Mouse (Mus musculus) MEL-GATA-1-ER (cell line): ENCODE data around the gene Eif4g2.

Experiments used
- DNase-seq: peaks from one replicate; pipeline ENCODE4 v3.0.0-alpha.2; 2012; ENCODE audit warnings: low read depth; ENCODE audit errors: extremely low read depth

The Eif4g2 gene

DNA sequence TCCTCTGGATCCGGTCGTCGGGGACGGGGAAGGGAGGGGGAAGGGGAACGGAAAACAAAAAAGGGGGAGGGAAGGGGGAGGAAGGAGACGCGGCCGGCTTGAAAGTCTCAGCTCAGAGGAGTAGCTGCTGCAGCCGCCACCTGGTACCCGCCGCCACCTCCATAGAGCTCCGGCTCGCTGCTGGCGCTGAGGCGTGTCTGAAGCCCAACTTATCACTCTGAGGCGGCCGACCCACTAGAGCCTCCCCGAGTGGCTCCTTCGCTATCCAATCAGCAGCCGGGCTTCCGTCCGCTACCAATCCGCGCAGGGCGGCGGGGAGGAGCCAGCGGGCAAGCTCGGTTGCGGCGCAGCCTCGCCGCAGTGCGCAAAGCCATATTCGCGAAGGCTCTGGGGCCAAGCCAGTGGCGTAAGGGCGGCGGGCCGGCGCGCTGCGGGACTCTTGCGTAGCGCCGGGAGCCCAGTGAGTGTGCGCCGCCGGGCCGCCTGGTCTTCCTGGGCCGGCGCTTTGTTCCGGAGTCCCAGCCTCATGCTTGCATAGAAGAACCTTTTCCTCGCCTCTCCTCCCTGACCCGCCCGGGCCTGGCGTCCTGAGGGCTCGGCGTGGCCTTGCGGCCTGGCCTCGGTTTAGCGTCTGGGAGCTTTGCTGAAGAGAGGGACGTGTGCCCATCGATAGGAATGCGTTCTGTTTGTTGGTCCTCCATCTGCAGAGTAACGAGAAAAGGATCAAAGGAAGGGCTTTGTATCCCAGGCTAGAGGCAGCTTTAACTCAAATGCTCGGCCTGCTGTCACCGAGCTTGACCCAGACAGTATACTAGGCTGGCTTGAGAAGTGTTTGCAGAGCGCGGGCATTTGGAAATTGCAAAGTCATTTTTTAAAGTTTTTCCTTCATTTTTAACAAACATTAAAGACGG is at the start of gene Eif4g2:
Gene Eif4g2 (minus strand): TSS at position 209 of the 911 bp plus-strand sequence.
- peak; percentile 93 for DNase-seq

DNA sequence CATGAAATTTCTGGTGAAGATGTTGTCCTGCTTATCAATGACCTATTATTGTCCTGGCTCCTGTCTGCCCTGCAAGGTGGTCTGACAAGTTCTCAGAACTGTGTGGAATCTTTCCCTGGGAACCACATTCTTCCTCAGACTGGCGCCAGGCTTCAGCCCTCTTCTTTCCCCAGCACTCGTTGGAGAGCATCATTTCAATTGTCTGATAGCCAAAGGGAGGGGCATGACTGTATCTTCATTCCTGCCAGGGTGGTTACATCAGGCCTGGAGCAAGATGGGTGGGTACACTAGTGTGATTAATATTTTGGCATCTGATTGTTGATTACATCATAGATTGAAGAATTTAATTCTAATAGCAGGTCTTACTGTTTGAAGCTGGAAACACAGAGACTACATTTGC is 49.8 kb upstream of the Eif4g2 start:
- no peak for DNase-seq

DNA sequence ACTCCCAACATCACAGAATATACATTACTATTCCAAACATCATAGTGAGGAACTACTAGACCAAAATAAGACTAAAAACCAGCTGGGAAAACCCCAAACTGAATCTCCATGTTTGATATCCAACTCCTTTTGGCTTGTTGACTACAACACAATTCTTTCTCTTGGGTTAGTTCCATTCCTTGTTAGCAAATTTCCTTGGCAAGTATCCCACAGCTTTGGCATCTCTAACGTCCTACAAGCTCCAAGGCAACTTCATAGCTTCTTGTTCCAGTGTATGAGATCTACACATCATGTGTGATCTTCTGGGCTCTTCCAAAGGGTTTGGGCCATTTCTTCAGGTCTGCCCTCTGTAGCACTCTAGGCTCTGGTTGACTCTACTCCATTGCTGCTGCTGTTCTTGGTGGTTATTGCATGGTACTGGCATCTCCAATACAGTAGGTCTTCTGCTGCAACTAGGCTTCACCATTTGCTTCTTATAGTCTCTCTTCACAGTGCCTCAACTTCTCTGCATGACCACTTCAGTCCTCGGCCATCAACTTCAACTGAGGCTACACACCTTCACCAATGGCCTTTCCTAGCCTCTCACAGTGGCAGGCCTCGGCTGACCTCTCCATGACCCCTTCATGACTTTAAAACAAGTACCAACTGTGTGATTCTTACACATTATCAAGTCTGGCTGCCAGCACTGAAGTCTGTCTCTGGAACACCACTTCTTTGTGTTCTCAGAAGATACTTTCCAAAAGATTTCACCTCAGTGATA is 44.0 kb upstream of the Eif4g2 start:
- DNase-seq: no peak

DNA sequence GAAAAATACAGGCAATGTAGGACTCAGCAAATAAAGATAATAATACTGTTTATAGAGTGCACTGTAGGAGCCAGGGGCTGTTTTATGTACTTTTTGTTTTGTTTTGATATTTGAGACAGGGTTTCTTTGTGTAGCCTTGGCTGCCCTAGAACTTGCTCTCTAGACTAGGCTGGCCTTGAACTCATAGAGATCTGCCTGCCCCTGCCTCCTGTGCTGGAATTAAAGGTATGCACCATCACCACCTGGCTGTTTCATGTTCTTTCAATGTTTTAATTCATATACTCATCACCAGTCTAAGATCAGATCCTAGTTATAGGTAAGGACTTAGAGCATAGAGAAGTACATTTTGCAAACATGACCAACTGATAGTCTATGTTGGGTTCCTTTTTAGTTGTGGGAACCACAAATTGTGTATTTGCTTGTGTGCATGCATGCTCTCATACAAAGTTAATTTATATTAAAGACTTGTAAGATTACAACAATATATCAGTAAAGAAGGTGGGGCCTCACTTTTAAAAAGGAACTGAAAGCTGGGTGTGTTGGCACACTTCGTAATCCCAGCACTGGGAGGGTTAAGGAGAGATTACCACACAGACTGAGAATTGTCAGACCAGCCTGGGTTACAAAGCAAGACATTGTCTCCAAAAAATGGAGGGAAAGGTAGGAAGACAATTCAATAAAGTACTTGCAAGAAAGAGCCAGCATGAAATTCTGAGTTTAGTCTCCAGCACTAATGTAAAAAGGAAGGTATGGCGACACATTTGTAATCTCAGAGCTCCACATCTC is 41.1 kb upstream of the Eif4g2 start:
- DNase-seq: no peak

DNA sequence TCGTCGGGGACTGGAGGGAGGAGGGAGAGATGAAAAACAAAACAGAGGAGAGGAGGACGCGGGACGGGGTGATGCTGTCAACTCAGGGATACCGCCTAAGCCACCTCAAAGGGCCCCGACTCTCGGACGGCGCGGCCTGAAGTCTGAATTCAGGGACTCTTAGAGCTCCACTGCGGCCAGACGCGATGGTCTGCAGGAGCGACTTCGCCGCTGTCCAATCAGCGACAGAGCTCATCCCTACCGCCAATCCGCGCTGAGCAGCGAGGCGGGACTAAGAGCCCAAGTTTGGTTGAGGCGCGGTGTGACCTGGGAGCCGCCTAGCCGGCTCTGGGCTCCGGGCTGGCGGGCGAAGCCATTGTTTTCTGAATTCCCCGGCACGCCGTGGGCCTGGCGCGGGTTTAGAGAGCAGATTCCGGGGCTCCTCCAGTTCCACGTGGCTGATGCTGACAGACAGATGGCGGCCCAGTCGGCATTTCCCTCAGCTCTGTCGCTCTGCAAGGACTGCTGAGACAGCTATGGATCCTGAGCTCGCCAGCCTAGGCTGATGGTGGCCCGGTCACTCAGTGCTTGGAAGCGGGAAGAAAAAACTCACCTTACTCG is 39.8 kb upstream of the Eif4g2 start:
- DNase-seq: peak; percentile 91

DNA sequence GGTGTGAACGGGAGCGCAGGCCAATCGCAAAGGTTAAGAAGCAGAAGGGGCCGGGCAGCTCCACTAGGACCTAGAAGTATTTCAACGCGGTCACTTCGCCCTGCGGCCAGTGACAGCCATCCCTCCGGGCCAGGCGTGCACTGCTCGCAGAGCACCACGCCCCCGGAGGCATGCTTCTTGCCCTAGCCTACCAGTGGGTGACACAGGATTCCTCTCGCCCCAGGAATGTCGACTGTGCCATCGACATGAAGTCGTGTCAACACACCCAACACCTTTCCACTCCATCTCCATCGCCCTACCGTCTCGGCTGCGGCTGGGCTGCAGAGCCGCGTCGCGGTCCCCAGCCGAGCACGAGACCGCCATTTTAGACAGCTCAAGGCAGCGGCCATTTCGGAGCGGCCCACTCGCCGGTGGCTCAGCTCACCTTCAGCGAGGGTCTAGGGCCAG is 39.3 kb upstream of the Eif4g2 start:
- peak; percentile 59 for DNase-seq

DNA sequence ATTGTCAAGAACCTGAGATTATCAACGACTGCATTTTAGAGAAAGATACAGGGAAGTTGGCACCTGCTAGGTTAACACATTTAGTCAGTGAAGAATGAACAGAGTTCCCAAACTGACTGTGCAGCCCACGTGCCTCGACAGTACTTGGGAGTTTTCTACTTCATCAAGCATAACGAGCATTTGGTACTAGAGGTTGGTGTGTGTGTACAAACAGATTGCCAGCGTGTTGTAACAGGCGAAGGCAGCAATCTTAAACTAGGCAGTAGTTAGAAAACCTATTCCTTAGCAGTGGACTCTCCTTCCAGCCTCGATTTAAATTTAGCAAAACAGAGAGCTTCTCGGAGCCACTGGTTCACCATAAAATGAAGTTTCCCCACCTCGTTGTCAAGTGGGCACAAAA is 38.7 kb upstream of the Eif4g2 start:
- DNase-seq: peak; percentile 27

DNA sequence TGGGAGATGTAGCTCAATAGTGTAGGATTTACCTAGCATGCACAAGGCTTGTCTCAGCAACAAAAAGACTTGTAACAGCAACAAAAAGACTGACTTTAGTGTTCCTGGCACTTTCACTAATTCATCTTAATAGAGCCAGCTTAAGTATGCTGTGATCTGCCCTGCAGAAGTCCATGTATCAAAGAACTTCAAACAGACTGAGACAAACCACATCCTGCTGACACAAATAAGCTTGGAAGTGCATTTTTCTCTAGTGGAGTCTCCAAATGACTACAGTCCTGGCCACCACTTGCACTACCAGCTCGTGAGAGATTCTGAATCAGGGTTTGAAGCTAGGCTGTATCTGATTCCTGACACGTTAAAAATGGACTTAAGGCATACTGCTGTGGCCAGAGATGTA is 26.7 kb upstream of the Eif4g2 start:
- no peak for DNase-seq

DNA sequence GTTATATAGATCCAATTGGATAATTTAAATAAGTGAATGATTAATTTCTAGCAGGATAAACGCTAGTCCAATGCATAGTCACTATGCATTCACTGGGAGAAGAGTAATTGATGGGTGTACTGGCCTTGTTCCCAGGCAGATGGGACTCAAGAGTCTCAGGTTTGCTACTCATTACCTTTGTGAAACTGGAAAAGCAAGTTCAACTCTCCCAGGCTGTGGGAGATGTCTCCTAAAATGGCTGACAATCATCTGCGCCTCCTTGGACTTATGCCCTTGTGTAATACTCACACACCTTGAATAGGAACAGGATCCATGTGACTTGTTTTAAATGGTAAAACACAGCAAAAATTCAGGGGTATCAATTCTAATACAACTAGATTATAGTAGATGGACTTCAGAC is 26.3 kb upstream of the Eif4g2 start:
- DNase-seq: no peak

DNA sequence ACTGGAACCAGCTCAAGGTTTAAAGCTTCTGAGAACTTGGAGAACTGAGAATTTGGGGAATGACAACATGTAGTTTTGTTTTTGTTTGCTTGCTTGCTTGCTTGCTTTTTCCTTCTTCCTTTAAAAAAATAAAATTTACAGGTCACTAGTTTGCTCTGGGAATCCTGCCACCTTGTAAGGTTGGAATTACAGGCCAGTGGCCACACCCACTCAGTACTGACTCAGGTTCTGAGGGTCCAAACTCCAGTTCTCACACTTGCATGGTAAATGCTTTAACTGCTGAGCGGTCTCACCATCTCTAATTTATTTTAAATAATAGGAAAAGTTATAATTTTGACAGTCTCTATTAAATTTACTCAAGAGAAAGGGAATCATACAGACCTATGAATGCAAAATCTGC is 15.4 kb upstream of the Eif4g2 start:
- DNase-seq: no peak

DNA sequence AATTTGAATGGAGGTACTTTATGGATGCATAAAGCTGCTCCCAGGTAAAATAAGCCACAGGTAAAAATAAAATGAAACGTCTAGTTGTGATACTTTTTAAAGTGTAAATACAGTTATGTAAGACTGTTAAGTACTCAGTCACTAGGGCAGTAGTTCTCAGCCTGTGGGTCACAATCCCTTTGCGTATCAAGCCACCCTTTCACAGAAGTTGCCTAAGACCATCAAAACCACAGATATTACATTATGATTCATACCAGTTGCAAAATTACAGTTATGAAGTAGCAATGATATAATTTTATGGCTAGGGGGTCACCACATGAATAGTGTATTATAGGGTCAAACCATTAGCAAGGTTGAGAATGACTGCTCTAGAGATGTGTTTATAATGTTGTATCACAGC is 12.3 kb upstream of the Eif4g2 start:
- DNase-seq: no peak

DNA sequence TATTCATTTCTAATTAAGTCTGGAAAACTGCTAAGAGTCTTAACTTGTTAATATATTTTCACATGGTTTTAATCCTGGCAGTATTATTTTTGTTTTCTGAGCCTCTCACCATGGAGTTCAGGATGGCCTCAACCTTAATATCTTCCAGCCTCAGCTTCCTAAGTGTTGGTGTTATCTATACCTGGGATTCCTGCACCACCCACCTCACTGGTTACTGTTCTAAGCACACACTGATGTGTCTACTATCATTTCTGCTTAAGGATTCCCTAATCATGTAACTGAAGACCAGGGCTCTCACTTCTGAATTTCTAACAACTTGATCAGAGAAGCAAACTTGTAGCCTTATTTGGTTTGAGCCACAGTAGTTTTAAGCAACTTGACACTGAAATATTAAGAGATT is 2.3 kb upstream of the Eif4g2 start:
- no peak for DNase-seq

DNA sequence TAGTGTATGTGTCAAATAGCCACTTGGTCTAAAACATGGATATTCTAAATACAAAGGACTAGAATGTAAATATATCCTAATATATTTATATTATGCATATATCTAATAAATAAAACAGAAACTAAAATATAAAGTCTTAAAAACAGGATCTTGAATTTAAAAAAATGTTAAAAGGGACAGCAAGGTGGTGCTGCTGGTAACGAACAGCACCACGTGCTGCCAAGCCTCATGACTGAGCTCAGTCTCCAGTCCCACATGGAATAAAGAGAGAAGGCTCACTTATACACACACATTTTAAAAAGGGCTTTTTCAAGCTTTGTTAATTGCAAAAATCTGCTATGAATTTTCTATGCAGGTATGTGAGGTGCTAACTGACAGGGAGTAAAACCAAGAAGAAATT is 1.6 kb upstream of the Eif4g2 start:
- no peak for DNase-seq

DNA sequence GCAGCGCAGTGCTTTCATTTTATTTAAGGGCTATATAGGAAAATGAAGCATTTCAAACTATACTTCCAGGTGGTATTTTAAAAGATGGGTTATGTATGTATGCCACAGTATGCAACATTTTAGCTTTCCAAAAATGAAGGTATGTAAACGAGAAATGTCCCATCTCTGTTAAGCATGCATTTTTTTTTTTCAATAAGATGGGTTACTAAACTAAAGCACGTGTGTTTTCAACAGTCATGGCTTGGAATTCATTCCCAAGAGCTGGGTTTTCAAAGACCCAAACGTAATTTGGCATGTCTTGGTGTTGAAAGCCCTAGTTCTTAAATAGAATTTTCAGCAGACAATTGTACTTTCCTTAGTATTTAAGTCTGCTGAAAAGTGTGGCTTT is 897 bp upstream of the Eif4g2 start:
- no peak for DNase-seq

DNA sequence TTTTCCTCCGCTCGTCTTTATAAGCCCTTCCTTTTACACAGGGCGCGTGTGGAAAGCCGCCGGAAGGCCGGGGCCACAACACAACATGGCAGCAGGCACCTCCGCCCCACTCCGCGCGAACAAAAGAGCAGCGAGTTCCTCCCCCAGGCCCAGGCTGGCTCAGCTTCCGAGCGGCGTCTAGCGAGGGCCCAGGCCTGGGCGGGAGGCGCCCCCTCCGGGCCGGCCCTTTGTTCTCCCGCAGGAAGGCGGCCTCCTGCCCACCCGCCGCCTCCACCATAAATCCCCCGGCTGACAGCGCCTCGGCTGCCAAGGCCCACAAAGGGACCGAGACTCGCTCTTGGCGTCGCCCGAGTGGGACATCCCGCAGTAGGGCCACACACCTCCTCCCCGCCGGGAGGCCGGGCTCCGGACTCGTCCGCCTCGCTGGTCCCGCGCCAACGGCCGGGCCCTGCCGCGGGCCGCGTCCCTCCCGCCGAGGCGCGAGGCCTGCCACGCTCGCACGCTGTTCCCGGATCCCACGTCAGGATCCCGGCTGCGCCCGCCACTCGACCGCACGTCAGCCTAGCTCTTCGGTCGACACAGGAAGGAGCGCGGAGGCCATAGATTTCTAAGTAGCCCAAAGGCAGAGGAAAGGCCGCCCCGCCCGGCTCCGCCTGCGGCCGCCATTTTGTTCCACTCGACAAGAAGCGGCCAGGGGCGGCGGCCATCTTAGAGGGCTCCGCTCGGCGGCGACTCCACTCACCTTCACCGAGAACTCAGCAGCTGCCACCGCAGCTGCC is 598 bp downstream of the Eif4g2 start:
- DNase-seq: no peak

DNA sequence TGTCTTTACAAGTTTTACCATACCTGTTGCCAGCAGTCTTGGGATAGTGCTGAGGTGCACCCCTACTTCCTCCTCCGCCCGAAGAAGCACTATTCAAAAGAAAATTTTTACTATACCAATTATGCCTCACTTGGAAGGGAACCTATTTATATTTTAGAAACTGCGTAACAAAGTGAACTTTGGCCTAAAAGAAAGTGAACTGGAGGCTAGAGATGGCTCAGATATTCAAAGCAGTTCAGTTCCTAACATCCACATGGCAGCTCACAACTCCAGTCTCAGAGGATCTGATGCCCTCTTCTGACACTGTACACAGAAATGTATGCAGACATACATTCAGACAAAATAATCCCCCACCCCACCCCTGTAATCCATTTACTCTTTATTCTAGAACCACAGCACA is 2.0 kb downstream of the Eif4g2 start:
- DNase-seq: no peak

DNA sequence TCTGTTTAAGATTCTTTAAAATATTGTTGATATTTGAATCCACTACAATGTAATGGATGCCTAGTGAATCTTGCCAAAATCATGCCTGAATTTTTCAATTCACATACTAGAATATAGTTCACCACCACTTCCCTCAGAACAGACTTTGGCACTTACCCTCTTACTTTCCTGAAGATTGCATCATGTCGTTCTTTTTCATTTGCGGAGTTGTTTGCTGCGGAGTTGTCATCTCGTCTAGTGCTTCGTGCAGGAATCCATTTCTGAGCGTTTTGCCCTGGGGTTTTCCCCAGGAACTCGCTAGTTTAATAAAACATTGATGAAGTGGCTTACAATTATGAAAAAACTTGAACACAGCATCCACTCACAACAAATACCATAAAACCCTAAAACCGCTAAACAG is 2.8 kb downstream of the Eif4g2 start:
- no peak for DNase-seq

DNA sequence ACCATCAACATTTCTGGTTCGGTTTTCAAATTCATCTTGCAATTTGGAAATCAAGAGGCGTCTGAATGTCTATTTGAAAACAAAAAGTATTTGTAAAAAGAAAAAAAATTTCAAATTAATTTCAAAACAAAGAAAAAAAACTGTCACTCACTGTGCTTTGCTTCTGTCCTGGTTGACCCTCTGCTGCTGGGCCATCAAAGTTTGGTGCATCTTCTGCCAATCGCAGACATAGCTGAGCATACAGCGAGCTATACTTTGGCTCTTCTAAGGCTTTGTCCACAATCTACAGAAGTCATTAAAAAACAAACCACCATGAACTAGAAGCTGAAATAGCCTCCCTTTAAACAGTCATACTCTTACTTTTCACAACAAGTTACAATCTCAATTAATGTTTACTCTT is 4.6 kb downstream of the Eif4g2 start:
- DNase-seq: no peak

DNA sequence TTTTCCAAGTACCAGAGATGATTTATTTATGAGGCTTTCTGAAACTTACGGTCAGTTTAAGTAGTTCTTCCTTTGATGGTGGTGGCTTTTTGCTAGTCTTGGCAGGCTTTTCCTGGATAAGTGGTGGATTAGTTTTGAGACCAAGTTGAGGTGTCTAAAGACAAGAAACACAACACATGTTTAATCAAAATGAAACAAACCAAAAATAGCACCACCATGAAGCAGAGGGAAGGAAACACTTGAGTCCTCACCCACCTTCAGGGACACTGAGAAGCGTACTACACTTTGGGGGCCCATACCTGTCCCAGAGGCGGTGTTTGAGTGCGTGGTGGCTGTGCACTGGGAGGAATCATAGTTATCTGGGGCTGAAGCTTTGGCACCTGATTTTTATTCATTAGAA is 7.5 kb downstream of the Eif4g2 start:
- DNase-seq: no peak

DNA sequence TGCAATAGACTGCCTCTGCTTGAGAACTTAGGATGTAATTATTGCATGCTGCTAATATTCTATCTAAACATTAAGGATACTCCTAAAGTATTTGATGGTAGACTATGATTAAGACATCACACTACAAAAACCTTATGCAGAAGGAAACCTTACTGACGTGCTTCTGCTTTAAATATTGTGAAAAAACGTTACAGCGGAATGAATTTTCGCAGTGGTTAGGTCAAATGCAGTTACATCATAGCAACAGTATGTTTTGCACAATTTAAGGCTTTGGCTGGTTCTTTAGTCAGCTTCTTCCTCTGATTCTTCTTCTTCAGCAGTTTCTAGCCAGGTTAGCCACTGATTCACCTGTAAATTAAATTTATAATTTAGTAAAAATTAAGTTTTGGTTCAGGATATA is 10.4 kb downstream of the Eif4g2 start:
- DNase-seq: no peak

DNA sequence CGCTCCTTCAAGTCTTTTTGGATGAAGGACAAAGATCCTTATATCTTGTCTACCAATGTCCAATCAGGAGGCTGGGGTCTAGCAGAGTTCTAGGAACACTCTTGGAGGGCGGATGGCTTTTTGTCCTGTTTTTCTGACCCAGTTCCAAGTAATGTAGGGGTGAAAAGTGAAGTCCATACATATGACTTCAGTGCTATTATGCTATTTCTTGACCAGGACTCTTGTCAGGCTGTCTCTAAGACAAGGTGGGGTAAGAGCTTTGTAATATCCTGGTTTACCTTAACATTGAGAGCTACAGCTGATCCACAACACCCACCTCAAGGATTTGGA is 12.7 kb downstream of the Eif4g2 start:
- DNase-seq: no peak
